Mouse (Mus musculus) limb, embryonic 10.5 days (tissue): ENCODE measurements at regions not wholly inside any gene's neighbourhood (a gene's known extent, or its start where the extent isn't known, plus 50 kb on each side); places are given as distances from the start of the nearest gene placed in this dataset.

Source experiments
- DNase-seq: peaks from one replicate; pipeline ENCODE4 v3.0.0-alpha.2; 2017; ENCODE audit warnings: low spot score
- H3K27ac ChIP-seq: fragments of 300-500 bp; sonication (generic); 2 replicates; pipeline ENCODE4 v1.5.1; 2016; ENCODE audit warnings: mild to moderate bottlenecking
- H3K27me3 ChIP-seq: fragments of 300-500 bp; sonication (generic); 2 replicates; pipeline ENCODE4 v1.6.1; 2016; ENCODE audit warnings: low read depth, mild to moderate bottlenecking; ENCODE audit not compliant: poor library complexity, severe bottlenecking
- H3K36me3 ChIP-seq: fragments of 300-500 bp; sonication (generic); 2 replicates; pipeline ENCODE4 v1.6.1; 2016; ENCODE audit warnings: mild to moderate bottlenecking, moderate library complexity
- H3K4me1 ChIP-seq: fragments of 300-500 bp; sonication (generic); 2 replicates; pipeline ENCODE4 v1.6.1; 2016
- H3K4me3 ChIP-seq: fragments of 300-500 bp; sonication (generic); 2 replicates; pipeline ENCODE4 v1.5.1; 2016; ENCODE audit warnings: mild to moderate bottlenecking, moderate library complexity
- H3K9me3 ChIP-seq: fragments of 300-500 bp; sonication (generic); replicated peaks from 2 replicates; pipeline ENCODE4 v1.6.1; 2016; ENCODE audit warnings: mild to moderate bottlenecking
- WGBS: fragments of 180-500 bp; shearing (Covaris S2); methylation state at CpG from one replicate; pipeline ENCODE4 v1.1.7; 2016; 5-methylcytosine and 5-hydroxymethylcytosine counted together

DNA sequence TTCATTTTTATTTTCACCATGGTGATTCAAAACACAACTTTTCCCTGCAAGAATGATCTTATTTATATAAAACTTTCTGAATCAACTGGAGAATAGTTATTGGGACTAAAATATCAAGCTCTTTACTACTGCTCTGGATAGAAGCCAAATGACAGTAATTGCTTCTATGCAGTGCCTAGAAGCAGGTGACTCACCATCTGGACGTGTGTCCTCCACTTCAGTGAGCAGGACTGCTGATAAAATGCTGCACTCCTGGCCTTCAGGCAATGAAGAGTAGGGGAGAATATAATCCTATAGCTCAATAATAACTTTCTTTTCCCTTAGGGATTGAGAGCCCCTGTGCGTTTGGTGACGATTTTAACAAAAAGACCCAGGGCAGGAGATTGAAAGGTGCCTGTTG, 357.3 kb downstream of the Prr30 start:
- no peak overlapping the region for H3K27ac ChIP-seq

More for the DNA sequence above, 357.3 kb downstream of the Prr30 start:
- no peak overlapping the region for H3K4me3 ChIP-seq
- WGBS = 87% methylated on average over 3 of the region's 3 CpGs
- H3K9me3 ChIP-seq = no peaks in the 10 kb centered on the region
- no peaks in the 10 kb centered on the region for H3K27me3 ChIP-seq
- H3K4me1 ChIP-seq = no peaks in the 10 kb centered on the region
- no peak for DNase-seq
- H3K36me3 ChIP-seq = no peaks in the 10 kb centered on the region
